Mouse (Mus musculus) ES-Bruce4 (cell line): ENCODE measurements around the gene Fosl2. TPM values are rescaled to one million over a fixed set of nuclear protein-coding genes. Genes with fewer than 3 reads are reported as not detected.

ENCODE experiments used
- H3K27ac ChIP-seq: 2 replicates; pipeline ENCODE4 v1.5.1; 2012; ENCODE audit warnings: low read length, inconsistent platforms; ENCODE audit not compliant: insufficient read depth
- H3K27me3 ChIP-seq: 2 replicates; pipeline ENCODE4 v1.6.1; 2012; ENCODE audit warnings: mild to moderate bottlenecking, low read length, inconsistent platforms; ENCODE audit not compliant: control insufficient read depth, poor library complexity, insufficient read depth, severe bottlenecking
- H3K36me3 ChIP-seq: 2 replicates; pipeline ENCODE4 v1.6.1; 2012; ENCODE audit warnings: inconsistent platforms, mild to moderate bottlenecking, low read length, moderate library complexity; ENCODE audit not compliant: control insufficient read depth, poor library complexity, insufficient read depth, severe bottlenecking
- H3K4me1 ChIP-seq: one replicate; pipeline ENCODE4 v1.8.1; 2011; ENCODE audit warnings: low read length; ENCODE audit not compliant: control insufficient read depth, insufficient read depth
- H3K4me3 ChIP-seq: 2 replicates; pipeline ENCODE4 v1.5.1; 2011; ENCODE audit warnings: low read depth, mild to moderate bottlenecking, low read length
- H3K9ac ChIP-seq: 2 replicates; pipeline ENCODE4 v1.6.1; 2012; ENCODE audit warnings: low read depth, mild to moderate bottlenecking, inconsistent platforms; ENCODE audit not compliant: poor library complexity, severe bottlenecking
- H3K9me3 ChIP-seq: replicated peaks from 2 replicates; pipeline ENCODE4 v1.6.1; 2012; ENCODE audit warnings: mild to moderate bottlenecking, low read length, inconsistent platforms; ENCODE audit not compliant: control insufficient read depth, poor library complexity, insufficient read depth, severe bottlenecking
- CTCF ChIP-seq: IDR thresholded peaks from one replicate; pipeline ENCODE4 v1.8.1; 2011; ENCODE audit warnings: low read depth, low read length
- EP300 ChIP-seq: IDR thresholded peaks from 2 replicates; pipeline ENCODE4 v1.6.1; 2011; ENCODE audit warnings: low read depth, low read length; ENCODE audit not compliant: insufficient read depth
- POLR2A ChIP-seq: IDR thresholded peaks from one replicate; pipeline ENCODE4 v1.8.1; 2011; ENCODE audit warnings: low read length; ENCODE audit not compliant: insufficient read depth
- polyA plus RNA-seq: library from polyadenylated mRNA; stranded (reverse); fragments of >200 nt; gene quantifications from 2 replicates; pipeline ENCODE4 v1.2.4, GENCODE M21; 2011; ENCODE audit warnings: low read depth; ENCODE audit not compliant: missing spikeins, insufficient read depth, insufficient read length

The Fosl2 gene
- polyA plus RNA-seq, 1 experiment, result 20.1 TPM

DNA sequence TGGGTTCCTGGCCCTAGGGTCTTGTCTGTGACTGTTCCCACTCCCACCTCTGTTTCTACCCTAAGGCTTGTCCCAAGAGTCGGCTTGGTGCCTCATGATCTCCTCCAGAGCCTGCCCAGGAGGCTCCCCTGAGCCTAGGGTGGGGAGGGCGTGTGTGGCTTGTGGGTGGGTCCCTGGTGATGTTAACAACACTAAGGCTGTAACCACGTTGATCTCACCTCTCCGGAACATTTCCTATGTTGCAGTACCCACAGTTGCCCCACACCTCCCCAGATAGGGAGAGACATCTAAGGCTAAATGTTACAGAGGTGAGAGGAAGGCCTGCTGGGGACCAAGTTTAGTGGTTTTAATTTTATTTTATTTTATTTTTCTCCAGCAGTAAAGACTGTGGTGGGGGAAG lies 13.0 kb downstream of the Fosl2 start:
- TF ChIP-seq CTCF (no peak), EP300 (no peak), POLR2A (no peak)
- no peak overlapping the region for H3K9ac ChIP-seq
- H3K4me1 ChIP-seq, result no peaks in the 10 kb centered on the region
- H3K36me3 ChIP-seq, result no peaks in the 10 kb centered on the region
- H3K4me3 ChIP-seq, result no peak overlapping the region
- no peaks in the 10 kb centered on the region for H3K9me3 ChIP-seq
- no peaks in the 10 kb centered on the region for H3K27me3 ChIP-seq
- no peak overlapping the region for H3K27ac ChIP-seq

DNA sequence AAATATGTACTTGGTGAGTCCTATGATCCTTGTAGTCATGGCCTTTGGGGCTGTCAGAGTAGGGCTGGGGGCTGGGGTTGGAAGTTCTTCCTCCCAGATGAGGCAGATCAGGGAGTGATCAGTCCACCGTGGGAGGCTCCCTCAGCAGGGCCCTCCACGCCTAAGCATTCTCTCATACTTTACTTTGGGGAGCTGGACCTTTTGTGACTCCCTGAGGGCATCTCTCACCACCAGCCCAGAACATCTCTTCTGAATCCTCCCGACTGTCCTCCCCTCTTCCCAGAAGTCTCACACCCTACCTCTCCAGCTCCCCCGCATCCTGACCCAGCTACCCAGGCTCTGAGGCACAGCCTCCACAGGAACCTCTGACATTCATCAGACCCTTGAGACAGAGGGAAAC lies 15.6 kb downstream of the Fosl2 start:
- H3K4me1 ChIP-seq, result no peaks in the 10 kb centered on the region
- TF ChIP-seq CTCF, result no peak
- no peak for TF ChIP-seq EP300
- no peak for TF ChIP-seq POLR2A
- no peaks in the 10 kb centered on the region for H3K27me3 ChIP-seq
- H3K36me3 ChIP-seq, result no peaks in the 10 kb centered on the region
- no peak overlapping the region for H3K4me3 ChIP-seq
- H3K9me3 ChIP-seq, result no peaks in the 10 kb centered on the region
- no peak overlapping the region for H3K9ac ChIP-seq
- no peak overlapping the region for H3K27ac ChIP-seq

GRCm38 (mm10) chr5:32152725-32153417 lies 17.3 kb downstream of the Fosl2 start:
- Histone ChIP-seq H3K4me1 (no peaks in the 10 kb centered on the region), H3K9ac (no peak overlapping the region), H3K36me3 (no peaks in the 10 kb centered on the region), H3K27me3 (no peaks in the 10 kb centered on the region), H3K27ac (no peak overlapping the region), H3K4me3 (no peak overlapping the region), H3K9me3 (no peaks in the 10 kb centered on the region)
- TF ChIP-seq CTCF, result no peak
- TF ChIP-seq POLR2A, result no peak
- no peak for TF ChIP-seq EP300

DNA sequence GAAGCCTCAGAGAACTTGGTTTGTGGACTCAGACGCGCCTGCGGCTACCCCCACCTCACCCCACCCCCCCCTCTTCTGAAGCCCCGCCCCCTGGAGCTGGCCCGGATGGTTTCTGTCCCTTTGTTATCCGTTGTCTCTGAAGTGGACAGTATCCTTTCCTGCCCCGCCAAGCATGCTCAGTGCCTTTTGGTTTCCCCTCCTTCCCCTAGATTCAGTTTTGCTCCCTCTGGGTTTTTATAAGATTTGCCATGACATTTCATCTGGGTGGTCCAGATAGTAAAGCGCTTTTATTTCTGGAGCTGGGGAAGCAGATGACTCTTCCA lies 17.8 kb downstream of the Fosl2 start:
- Histone ChIP-seq H3K4me1 (no peaks in the 10 kb centered on the region), H3K4me3 (no peak overlapping the region), H3K27me3 (no peaks in the 10 kb centered on the region), H3K27ac (no peak overlapping the region), H3K36me3 (no peaks in the 10 kb centered on the region), H3K9ac (no peak overlapping the region), H3K9me3 (no peaks in the 10 kb centered on the region)
- TF ChIP-seq POLR2A (no peak), CTCF (no peak), EP300 (no peak)

GRCm38 (mm10) chr5:32153791-32154490 lies 18.3 kb downstream of the Fosl2 start:
- TF ChIP-seq CTCF (no peak), EP300 (no peak), POLR2A (no peak)
- Histone ChIP-seq H3K9me3 (no peaks in the 10 kb centered on the region), H3K36me3 (no peaks in the 10 kb centered on the region), H3K9ac (no peak overlapping the region), H3K4me3 (no peak overlapping the region), H3K4me1 (no peaks in the 10 kb centered on the region), H3K27me3 (no peaks in the 10 kb centered on the region), H3K27ac (no peak overlapping the region)
